Mouse (Mus musculus): ENCODE data around the gene Ccr7. TPM values are rescaled to one million over a fixed set of nuclear protein-coding genes. Genes with fewer than 3 reads are reported as not detected.
A peak's percentile ranks its signal among the peaks of the same experiment; 100 is the strongest.

The Ccr7 gene
- total and polyA plus RNA-seq, 3 experiments: 0.04 to 0.06 TPM; not detected in 1

DNA sequence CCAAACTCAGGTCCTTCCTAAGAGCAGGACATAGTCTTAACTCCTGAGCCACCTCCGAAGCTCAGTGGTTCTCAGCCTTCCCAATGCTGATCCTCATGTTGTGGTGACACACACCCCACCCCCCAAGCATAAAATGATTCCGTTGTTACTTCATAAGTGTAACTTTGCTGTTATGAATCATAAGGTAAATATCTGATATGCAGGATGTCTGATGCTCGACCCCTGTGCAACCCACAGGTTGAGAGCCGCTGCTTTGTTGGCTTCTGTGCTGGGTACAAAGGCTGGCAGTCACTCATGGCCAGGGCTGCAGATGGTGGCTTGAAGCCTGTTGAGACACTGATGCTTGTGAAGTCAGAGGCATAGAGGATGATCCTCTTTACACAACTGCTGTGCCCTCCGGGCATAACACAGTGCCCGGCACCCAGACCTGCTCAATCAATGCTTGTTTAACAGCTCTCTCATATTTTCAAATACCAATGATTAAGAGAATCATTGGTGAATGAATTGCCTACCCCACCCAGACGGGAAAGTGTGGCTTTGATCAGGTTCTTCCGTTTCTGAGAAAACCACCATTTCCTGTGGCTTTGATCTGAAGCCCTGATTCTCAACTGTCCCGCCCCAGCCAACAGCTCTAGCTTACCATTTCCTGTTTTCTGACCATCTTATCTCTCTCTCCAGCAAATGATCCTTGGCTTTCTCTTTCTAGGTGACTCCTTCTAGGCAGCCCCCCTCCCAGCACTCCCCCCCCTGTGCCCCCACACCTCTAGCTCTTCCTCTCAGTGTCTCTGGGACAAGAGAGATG, 50.1 kb downstream of the Ccr7 start:
- H3K79me2 ChIP-seq (ENCODE audit: control insufficient read depth, insufficient read depth, low read length, poor library complexity): no peaks in the 10 kb centered on the region
- TF ChIP-seq ZKSCAN1 (IDR thresholded peaks at IDR 0.05; ENCODE audit: low read depth, low read length) (no peak), EP300 (IDR thresholded peaks at IDR 0.05; ENCODE audit: low read depth in 1 of 2, low read length in 2 of 2) (peak; percentile 98 to 99), ZC3H11A (IDR thresholded peaks at IDR 0.05; ENCODE audit: low read depth, low read length) (no peak), MYC (IDR thresholded peaks at IDR 0.05; ENCODE audit: low read depth, low read length) (0 out of 2 replicates have a peak, but pooled peaks have one; percentile 34), POLR2AphosphoS2 (IDR thresholded peaks at IDR 0.05; ENCODE audit: low read length) (no peak), ZMIZ1 (IDR thresholded peaks at IDR 0.05; ENCODE audit: low read depth, low read length) (no peak), SMC3 (IDR thresholded peaks at IDR 0.05; ENCODE audit: low read depth, low read length) (no peak), MXI1 (IDR thresholded peaks at IDR 0.05; ENCODE audit: low read depth, low read length) (no peak; the same call in 1 of the 2 replicates), SIN3A (IDR thresholded peaks at IDR 0.05; ENCODE audit: low read length) (peak; percentile 95), TBP (IDR thresholded peaks at IDR 0.05; ENCODE audit: low read depth, low read length) (no peak; the same call in 1 of the 2 replicates), TAL1 (IDR thresholded peaks at IDR 0.05; ENCODE audit: low read length) (peak; percentile 60), MAFK (IDR thresholded peaks at IDR 0.05; ENCODE audit: borderline replicate concordance, low read depth, low read length) (peak; percentile 64; the same call in 1 of the 2 replicates), BHLHE40 (IDR thresholded peaks at IDR 0.05; ENCODE audit: borderline replicate concordance, low read depth, low read length) (no peak; the same call in 1 of the 2 replicates), NRF1 (IDR thresholded peaks at IDR 0.05; ENCODE audit: insufficient read depth, low read depth, low read length, poor library complexity, severe bottlenecking) (no peak), POLR2A (IDR thresholded peaks at IDR 0.05; ENCODE audit: control insufficient read depth in 1 of 2, insufficient read depth in 1 of 2, low read depth in 1 of 2, low read length in 2 of 2, poor library complexity in 1 of 2) (peak in 1 of 2 experiments; percentile 51; a peak in 2 of 4 replicates), NELFE (IDR thresholded peaks at IDR 0.05; ENCODE audit: low read depth, low read length) (no peak; the same call in 1 of the 2 replicates), HCFC1 (IDR thresholded peaks at IDR 0.05; ENCODE audit: low read depth, low read length) (peak; percentile 60; the same call in 1 of the 2 replicates), CTCF (IDR thresholded peaks at IDR 0.05 in 2 of 3, conservative IDR thresholded peaks at IDR 0.05 in 1 of 3; ENCODE audit: control insufficient read depth in 1 of 3, insufficient read depth in 1 of 3, low read depth in 2 of 3, low read length in 3 of 3, poor library complexity in 1 of 3, severe bottlenecking in 1 of 3) (no peak), POLR2AphosphoS5 (IDR thresholded peaks at IDR 0.05; ENCODE audit: borderline replicate concordance, low read depth, low read length) (no peak), GATA1 (IDR thresholded peaks at IDR 0.05; ENCODE audit: low read depth, low read length) (peak; percentile 96), ZNF384 (IDR thresholded peaks at IDR 0.05; ENCODE audit: low read depth, low read length) (no peak), E2F4 (IDR thresholded peaks at IDR 0.05; ENCODE audit: borderline replicate concordance, low read depth, low read length) (no peak), ELF1 (IDR thresholded peaks at IDR 0.05; ENCODE audit: low read depth, low read length) (peak; percentile 83), CHD1 (IDR thresholded peaks at IDR 0.05; ENCODE audit: low read depth, low read length) (no peak), RCOR1 (IDR thresholded peaks at IDR 0.05; ENCODE audit: low read depth, low read length) (peak; percentile 97), MAX (IDR thresholded peaks at IDR 0.05; ENCODE audit: low read length) (no peak; the same call in none of the 2 replicates), USF1 (IDR thresholded peaks at IDR 0.05; ENCODE audit: low read depth, low read length) (no peak), MYB (IDR thresholded peaks at IDR 0.05; ENCODE audit: low read depth, low read length) (peak; percentile 98), JUND (IDR thresholded peaks at IDR 0.05; ENCODE audit: low read depth, low read length) (peak; percentile 72), MEF2A (IDR thresholded peaks at IDR 0.05; ENCODE audit: extremely low read depth, insufficient replicate concordance, low read depth, low read length, poor library complexity, severe bottlenecking) (no peak), GABPA (IDR thresholded peaks at IDR 0.05; ENCODE audit: low read depth, low read length) (no peak), CHD2 (IDR thresholded peaks at IDR 0.05; ENCODE audit: low read length) (peak; percentile 37; the same call in 1 of the 2 replicates), TCF12 (IDR thresholded peaks at IDR 0.05; ENCODE audit: low read depth, low read length) (peak; percentile 90), KAT2A (conservative IDR thresholded peaks at IDR 0.05; ENCODE audit: low read depth, low read length) (no peak), MAZ (IDR thresholded peaks at IDR 0.05; ENCODE audit: low read depth, low read length) (peak; percentile 100), RAD21 (IDR thresholded peaks at IDR 0.05; ENCODE audit: low read depth, low read length) (no peak)

More for the DNA sequence above, 50.1 kb downstream of the Ccr7 start:
- Histone ChIP-seq H3K9me3 (replicated peaks; ENCODE audit: insufficient read depth, low read length) (no peaks in the 10 kb centered on the region), H3K4me1 (ENCODE audit: control insufficient read depth in 1 of 2, insufficient read depth in 2 of 2, low read length in 2 of 2) (peaks cover 26 to 52% of the 10 kb centered on the region in 2 experiments), H3K27me3 (ENCODE audit: control insufficient read depth in 1 of 2, insufficient read depth in 2 of 2, low read length in 2 of 2) (no peaks in the 10 kb centered on the region), H3K4me3 (ENCODE audit: control insufficient read depth in 1 of 2, insufficient read depth in 1 of 2, low read depth in 2 of 2, low read length in 2 of 2) (no peak overlapping the region), H3K36me3 (ENCODE audit: control insufficient read depth in 1 of 2, insufficient read depth in 2 of 2, low read length in 2 of 2) (peaks cover 0 to 39% of the 10 kb centered on the region in 2 experiments; a peak in 2 of 4 replicates), H3K9ac (ENCODE audit: control insufficient read depth, low read depth, low read length, poor library complexity, severe bottlenecking) (peak overlapping the region; percentile 6; the same call in 1 of the 2 replicates), H3K27ac (ENCODE audit: control insufficient read depth, low read depth, low read length) (peak overlapping the region; percentile 87)
- DNase-seq (ENCODE audit: low read depth, low spot score): peak; percentile 98

Data from MEL (cell line).